Mouse (Mus musculus) embryonic facial prominence, embryonic 15.5 days (tissue): ENCODE measurements around the gene Masp2. TPM values are rescaled to one million over a fixed set of nuclear protein-coding genes. Genes with fewer than 3 reads are reported as not detected.

Experiments
- ATAC-seq: fragments of 200-750 bp; cut with Nextera tagmentation; 2 replicates; pipeline ENCODE4 v1.8.0; 2017; ENCODE audit warnings: low read depth, moderate TSS enrichment; ENCODE audit not compliant: insufficient number of reproducible peaks, low FRiP score, low TSS enrichment
- H3K27ac ChIP-seq: fragments of 300-500 bp; sonication (generic); replicated peaks from 2 replicates; pipeline ENCODE4 v1.5.1; 2015; ENCODE audit warnings: mild to moderate bottlenecking, inconsistent platforms
- H3K27me3 ChIP-seq: fragments of 300-500 bp; sonication (generic); 2 replicates; pipeline ENCODE4 v1.6.1; 2015; ENCODE audit warnings: inconsistent platforms
- H3K36me3 ChIP-seq: fragments of 300-500 bp; sonication (generic); 2 replicates; pipeline ENCODE4 v1.6.1; 2015; ENCODE audit warnings: mild to moderate bottlenecking, inconsistent platforms
- H3K4me1 ChIP-seq: fragments of 300-500 bp; sonication (generic); 2 replicates; pipeline ENCODE4 v1.6.1; 2015; ENCODE audit warnings: inconsistent platforms
- H3K4me2 ChIP-seq: fragments of 300-500 bp; sonication (generic); replicated peaks from 2 replicates; pipeline ENCODE4 v1.6.1; 2015; ENCODE audit warnings: mild to moderate bottlenecking, inconsistent platforms
- H3K4me3 ChIP-seq: fragments of 300-500 bp; sonication (generic); replicated peaks from 2 replicates; pipeline ENCODE4 v1.5.1; 2015; ENCODE audit warnings: mild to moderate bottlenecking, inconsistent platforms
- H3K9ac ChIP-seq: fragments of 300-500 bp; sonication (generic); 2 replicates; pipeline ENCODE4 v1.6.1; 2015; ENCODE audit warnings: inconsistent platforms
- H3K9me3 ChIP-seq: fragments of 300-500 bp; sonication (generic); replicated peaks from 2 replicates; pipeline ENCODE4 v1.6.1; 2016; ENCODE audit warnings: inconsistent platforms
- WGBS: fragments of 180-500 bp; shearing (Covaris S2); methylation state at CpG from one replicate; pipeline ENCODE4 v1.1.7; 2015; 5-methylcytosine and 5-hydroxymethylcytosine counted together
- polyA plus RNA-seq: library from polyadenylated mRNA; unstranded; fragments of >200 nt; fragmentation: Nextera tagmentation; extraction: Ambion mirVana; gene quantifications from 2 replicates; pipeline ENCODE4 v1.2.1, GENCODE M21; 2015

Gene Masp2
- polyA plus RNA-seq, 1 experiment from 2014 or later: 0.40 TPM

DNA sequence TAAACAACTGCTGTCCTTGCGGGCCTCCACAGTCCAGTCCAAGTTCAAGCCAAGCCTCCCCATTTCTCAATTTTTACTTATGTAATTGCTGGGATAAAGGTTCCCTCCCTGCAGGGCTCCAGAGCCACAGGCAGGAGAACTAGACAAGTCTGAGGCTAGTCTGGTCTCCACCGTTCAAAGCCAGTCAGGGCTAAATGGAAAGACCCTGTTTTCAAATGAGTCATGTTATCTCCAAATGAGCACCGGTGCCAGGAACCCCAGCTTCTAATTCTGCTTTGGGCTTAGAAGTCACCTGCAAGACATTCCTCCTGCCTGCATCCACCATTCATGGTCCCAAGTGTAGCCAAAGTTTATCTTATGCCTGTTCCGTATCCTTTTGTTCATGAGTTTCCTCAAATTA lies 483 bp upstream of the Masp2 start:
- Histone ChIP-seq H3K4me1 (no peaks in the 10 kb centered on the region; the same call in 1 of the 2 replicates), H3K4me2 (no peak overlapping the region), H3K36me3 (peaks cover 26% of the 10 kb centered on the region), H3K9ac (no peak overlapping the region), H3K9me3 (no peaks in the 10 kb centered on the region), H3K27ac (no peak overlapping the region), H3K4me3 (no peak overlapping the region), H3K27me3 (no peaks in the 10 kb centered on the region)
- WGBS: 78% methylated on average over 4 of the region's 4 CpGs
- no peak for ATAC-seq

GRCm38 (mm10) chr4:148603376-148604139 lies 1.2 kb downstream of the Masp2 start:
- Histone ChIP-seq H3K27ac (peak overlapping the region; percentile 55; the same call in 1 of the 2 replicates), H3K4me3 (no peak overlapping the region), H3K27me3 (no peaks in the 10 kb centered on the region), H3K9ac (no peak overlapping the region), H3K9me3 (no peaks in the 10 kb centered on the region), H3K36me3 (peaks cover 10% of the 10 kb centered on the region), H3K4me2 (0 out of 2 replicates have a peak overlapping the region, but pooled peaks have one; percentile 15), H3K4me1 (no peaks in the 10 kb centered on the region; the same call in 1 of the 2 replicates)
- ATAC-seq: peak; percentile 7; the same call in 1 of the 2 replicates
- 66% methylated on average over 10 of the region's 10 CpGs for WGBS

DNA sequence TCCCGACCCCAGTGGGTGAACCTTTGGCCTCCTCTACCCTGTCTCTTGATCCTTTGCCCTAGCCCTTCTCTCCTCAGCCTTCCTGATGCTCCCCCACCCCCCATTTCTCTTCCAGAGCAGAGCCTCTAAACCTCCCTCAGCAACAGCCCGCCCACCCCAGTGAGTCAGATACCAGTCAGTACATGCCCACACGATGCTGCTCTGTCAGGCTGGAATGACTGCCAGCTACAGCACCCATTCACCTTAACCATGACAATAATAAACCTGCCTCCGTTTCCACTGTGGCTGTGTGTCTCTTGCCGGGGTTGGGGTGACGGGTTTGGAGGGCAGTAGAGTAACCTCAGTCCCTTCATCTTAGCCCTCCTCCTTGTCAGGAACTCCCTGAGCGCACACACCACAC lies 1.8 kb downstream of the Masp2 start:
- Histone ChIP-seq H3K27ac (peak overlapping the region; percentile 55; the same call in 1 of the 2 replicates), H3K4me3 (no peak overlapping the region), H3K36me3 (peaks cover 4% of the 10 kb centered on the region; the same call in 1 of the 2 replicates), H3K27me3 (no peaks in the 10 kb centered on the region), H3K4me2 (0 out of 2 replicates have a peak overlapping the region, but pooled peaks have one; percentile 15), H3K9me3 (no peaks in the 10 kb centered on the region), H3K4me1 (no peaks in the 10 kb centered on the region; the same call in 1 of the 2 replicates), H3K9ac (no peak overlapping the region)
- 0 out of 2 replicates have a peak, but pooled peaks have one; percentile 35 for ATAC-seq
- 53% methylated on average over 7 of the region's 7 CpGs for WGBS

DNA sequence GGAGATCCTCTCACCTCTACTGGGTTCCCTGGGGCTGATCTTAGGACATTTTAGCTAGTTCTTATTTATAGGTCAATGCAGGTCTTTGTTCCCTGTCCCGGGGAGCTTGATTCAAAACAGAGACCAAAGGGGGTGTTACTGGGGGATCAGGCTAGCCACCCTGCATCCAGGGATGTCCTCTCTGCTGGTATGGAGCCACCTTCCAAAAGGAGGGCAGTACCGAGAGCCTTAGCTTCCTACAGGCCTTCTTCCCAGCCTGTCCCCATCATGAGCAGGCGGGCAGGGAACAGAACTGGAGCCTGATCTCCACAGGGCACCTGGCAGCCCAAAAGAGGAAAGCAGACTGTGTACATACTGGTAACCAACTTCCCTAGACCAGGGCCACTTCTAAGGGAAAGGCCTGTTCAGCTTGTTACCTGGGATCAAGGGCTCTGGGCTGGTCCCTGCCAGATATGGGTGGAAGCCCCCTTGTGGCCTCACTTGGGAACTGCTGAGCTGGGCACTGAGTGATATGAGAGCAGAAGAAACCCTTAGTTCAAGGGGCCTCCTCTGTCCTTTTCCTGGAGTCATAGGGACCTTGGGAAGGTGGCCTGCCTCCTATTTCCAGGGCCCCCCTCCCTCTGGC lies 2.3 kb downstream of the Masp2 start:
- no peaks in the 10 kb centered on the region; the same call in 1 of the 2 replicates for H3K4me1 ChIP-seq
- no peak for ATAC-seq
- H3K27ac ChIP-seq: peak overlapping the region; percentile 40; the same call in 1 of the 2 replicates
- H3K36me3 ChIP-seq: no peaks in the 10 kb centered on the region
- no peak overlapping the region for H3K4me2 ChIP-seq
- H3K27me3 ChIP-seq: no peaks in the 10 kb centered on the region
- H3K9me3 ChIP-seq: no peaks in the 10 kb centered on the region
- no peak overlapping the region for H3K4me3 ChIP-seq
- 71% methylated on average over 3 of the region's 3 CpGs for WGBS
- no peak overlapping the region for H3K9ac ChIP-seq

- Histone ChIP-seq H3K27ac (no peak overlapping the region), H3K4me2 (no peak overlapping the region), H3K27me3 (no peaks in the 10 kb centered on the region), H3K9ac (no peak overlapping the region), H3K4me1 (no peaks in the 10 kb centered on the region; the same call in 1 of the 2 replicates), H3K9me3 (no peaks in the 10 kb centered on the region), H3K4me3 (no peak overlapping the region), H3K36me3 (0 out of 2 replicates have a peak, but pooled peaks cover 2% of the 10 kb centered on the region)
- no peak for ATAC-seq
- 21% methylated on average over 5 of the region's 5 CpGs for WGBS
Measured at GRCm38 (mm10) chr4:148607758-148608157, 5.4 kb downstream of the Masp2 start.

- H3K4me1 ChIP-seq: 0 out of 2 replicates have a peak, but pooled peaks cover 7% of the 10 kb centered on the region
- H3K27me3 ChIP-seq: no peaks in the 10 kb centered on the region
- no peak overlapping the region for H3K4me3 ChIP-seq
- H3K4me2 ChIP-seq: no peak overlapping the region
- ATAC-seq: no peak
- peaks cover 20% of the 10 kb centered on the region for H3K36me3 ChIP-seq
- no peak overlapping the region for H3K9ac ChIP-seq
- H3K27ac ChIP-seq: no peak overlapping the region
- no peaks in the 10 kb centered on the region for H3K9me3 ChIP-seq
- WGBS: 87% methylated on average over 5 of the region's 5 CpGs
Measured at GRCm38 (mm10) chr4:148609805-148610204, 7.5 kb downstream of the Masp2 start.

DNA sequence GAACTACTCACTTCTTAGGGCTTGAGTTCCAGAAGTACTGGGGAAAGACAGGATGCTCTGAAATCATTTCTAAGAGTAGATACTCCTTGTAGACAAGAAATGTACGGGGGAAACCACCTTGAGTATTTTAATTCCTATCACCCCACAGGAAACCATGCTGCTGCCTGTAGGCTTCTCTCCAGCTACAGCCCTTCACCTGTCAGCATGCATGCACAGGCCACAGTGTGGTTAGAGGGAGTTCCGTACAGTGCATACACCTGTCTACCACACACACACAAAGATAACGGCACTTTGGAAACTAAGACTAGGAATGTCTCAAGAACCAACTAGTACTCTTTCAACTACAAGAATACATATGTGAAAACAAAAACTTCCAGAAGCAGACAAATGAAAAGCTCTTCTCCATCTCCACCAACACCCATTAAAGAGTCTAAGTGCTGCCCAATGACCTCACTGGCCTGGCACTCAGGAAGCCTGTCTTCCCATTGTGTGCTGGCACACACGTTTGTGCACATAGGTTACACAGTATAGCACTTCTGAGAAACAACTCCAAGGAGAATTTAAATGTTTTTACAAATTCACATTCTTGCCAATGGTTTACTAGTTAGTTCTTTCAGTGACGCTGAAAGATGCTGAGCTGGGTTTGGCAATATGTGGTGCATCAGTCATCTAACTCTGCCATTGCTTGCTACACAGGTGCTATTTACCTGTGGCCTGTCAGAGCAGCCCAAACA lies 8.4 kb downstream of the Masp2 start:
- Histone ChIP-seq H3K9me3 (no peaks in the 10 kb centered on the region), H3K27me3 (no peaks in the 10 kb centered on the region), H3K4me1 (0 out of 2 replicates have a peak, but pooled peaks cover 7% of the 10 kb centered on the region), H3K4me3 (no peak overlapping the region), H3K27ac (no peak overlapping the region), H3K4me2 (no peak overlapping the region), H3K36me3 (peaks cover 30% of the 10 kb centered on the region), H3K9ac (no peak overlapping the region)
- ATAC-seq: no peak
- WGBS: 64% methylated on average over 5 of the region's 5 CpGs

DNA sequence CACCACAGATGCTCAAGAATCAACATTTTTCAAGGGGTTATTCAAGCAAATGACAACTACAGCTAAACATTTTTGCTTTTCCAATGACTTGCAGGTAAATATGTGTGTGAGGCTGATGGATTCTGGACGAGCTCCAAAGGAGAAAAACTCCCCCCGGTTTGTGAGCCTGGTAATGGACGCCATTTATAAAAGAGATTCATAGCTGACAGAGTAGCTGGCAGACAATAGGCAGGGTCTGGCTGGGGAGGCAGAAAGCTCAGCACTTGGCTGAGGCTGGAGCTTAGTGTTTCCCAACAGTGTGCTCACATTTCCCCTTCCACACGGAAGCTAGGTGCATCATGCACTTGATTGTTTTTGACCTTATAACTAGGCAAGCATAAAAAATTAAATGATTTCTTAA lies 10.2 kb downstream of the Masp2 start:
- Histone ChIP-seq H3K27me3 (no peaks in the 10 kb centered on the region), H3K9me3 (no peaks in the 10 kb centered on the region), H3K27ac (no peak overlapping the region), H3K36me3 (peaks cover 44% of the 10 kb centered on the region), H3K4me1 (0 out of 2 replicates have a peak, but pooled peaks cover 7% of the 10 kb centered on the region), H3K4me3 (no peak overlapping the region), H3K4me2 (no peak overlapping the region), H3K9ac (no peak overlapping the region)
- ATAC-seq: no peak
- WGBS: 64% methylated on average over 4 of the region's 4 CpGs

DNA sequence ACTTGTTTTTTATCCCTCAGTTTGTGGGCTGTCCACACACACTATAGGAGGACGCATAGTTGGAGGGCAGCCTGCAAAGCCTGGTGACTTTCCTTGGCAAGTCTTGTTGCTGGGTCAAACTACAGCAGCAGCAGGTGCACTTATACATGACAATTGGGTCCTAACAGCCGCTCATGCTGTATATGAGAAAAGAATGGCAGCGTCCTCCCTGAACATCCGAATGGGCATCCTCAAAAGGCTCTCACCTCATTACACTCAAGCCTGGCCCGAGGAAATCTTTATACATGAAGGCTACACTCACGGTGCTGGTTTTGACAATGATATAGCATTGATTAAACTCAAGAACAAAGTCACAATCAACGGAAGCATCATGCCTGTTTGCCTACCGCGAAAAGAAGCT lies 11.4 kb downstream of the Masp2 start:
- no peaks in the 10 kb centered on the region for H3K9me3 ChIP-seq
- peaks cover 51% of the 10 kb centered on the region for H3K36me3 ChIP-seq
- H3K9ac ChIP-seq: no peak overlapping the region
- H3K4me1 ChIP-seq: 0 out of 2 replicates have a peak, but pooled peaks cover 7% of the 10 kb centered on the region
- 83% methylated on average over 9 of the region's 9 CpGs for WGBS
- no peaks in the 10 kb centered on the region for H3K27me3 ChIP-seq
- no peak overlapping the region for H3K4me2 ChIP-seq
- no peak for ATAC-seq
- H3K27ac ChIP-seq: no peak overlapping the region
- no peak overlapping the region for H3K4me3 ChIP-seq

GRCm38 (mm10) chr4:148619805-148620204 lies 17.5 kb downstream of the Masp2 start:
- WGBS: 61% methylated on average over 1 of the region's 1 CpGs
- H3K36me3 ChIP-seq: peaks cover 86% of the 10 kb centered on the region

DNA sequence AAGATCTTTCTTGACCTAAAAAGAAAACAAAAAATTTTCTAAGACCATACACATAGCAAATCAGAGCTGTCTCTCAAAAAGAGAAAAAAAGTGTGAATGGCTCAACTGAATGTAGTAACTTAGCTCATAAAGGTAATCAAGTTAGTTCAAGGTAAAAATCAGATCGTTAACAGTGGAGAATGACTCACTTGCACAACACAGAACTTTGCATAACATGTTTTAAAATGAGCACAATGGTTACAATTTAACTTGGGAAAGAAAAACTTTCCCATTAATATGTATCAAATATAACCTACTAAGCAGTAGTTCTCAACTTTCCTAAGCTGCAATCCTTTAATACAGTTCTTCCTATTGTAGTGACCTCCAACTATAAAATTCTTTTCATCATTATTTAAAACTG lies 18.4 kb downstream of the Masp2 start:
- Histone ChIP-seq H3K4me3 (no peak overlapping the region), H3K4me1 (peaks cover 23% of the 10 kb centered on the region), H3K4me2 (no peak overlapping the region), H3K9ac (no peak overlapping the region), H3K9me3 (no peaks in the 10 kb centered on the region), H3K36me3 (peaks cover 80% of the 10 kb centered on the region), H3K27ac (no peak overlapping the region), H3K27me3 (no peaks in the 10 kb centered on the region)
- ATAC-seq: no peak
- 91% methylated on average over 1 of the region's 1 CpGs for WGBS

More at GRCm38 (mm10) chr4:148619805-148620204, 17.5 kb downstream of the Masp2 start:
- Histone ChIP-seq H3K27me3 (no peaks in the 10 kb centered on the region), H3K4me1 (peaks cover 18% of the 10 kb centered on the region), H3K9ac (no peak overlapping the region), H3K9me3 (no peaks in the 10 kb centered on the region), H3K27ac (no peak overlapping the region), H3K4me2 (no peak overlapping the region), H3K4me3 (no peak overlapping the region)
- no peak for ATAC-seq
